Mouse (Mus musculus) stomach, postnatal 0 days (tissue): Measurements from ENCODE around the gene Wdr11.

Source experiments
- CTCF ChIP-seq: IDR thresholded peaks from 2 replicates; pipeline ENCODE4 v1.5.1; 2016; ENCODE audit warnings: antibody characterized with exemption, low read depth, mild to moderate bottlenecking, moderate library complexity
- EP300 ChIP-seq: optimal IDR thresholded peaks from 2 replicates; pipeline ENCODE3; 2016; ENCODE audit warnings: antibody characterized with exemption

DNA sequence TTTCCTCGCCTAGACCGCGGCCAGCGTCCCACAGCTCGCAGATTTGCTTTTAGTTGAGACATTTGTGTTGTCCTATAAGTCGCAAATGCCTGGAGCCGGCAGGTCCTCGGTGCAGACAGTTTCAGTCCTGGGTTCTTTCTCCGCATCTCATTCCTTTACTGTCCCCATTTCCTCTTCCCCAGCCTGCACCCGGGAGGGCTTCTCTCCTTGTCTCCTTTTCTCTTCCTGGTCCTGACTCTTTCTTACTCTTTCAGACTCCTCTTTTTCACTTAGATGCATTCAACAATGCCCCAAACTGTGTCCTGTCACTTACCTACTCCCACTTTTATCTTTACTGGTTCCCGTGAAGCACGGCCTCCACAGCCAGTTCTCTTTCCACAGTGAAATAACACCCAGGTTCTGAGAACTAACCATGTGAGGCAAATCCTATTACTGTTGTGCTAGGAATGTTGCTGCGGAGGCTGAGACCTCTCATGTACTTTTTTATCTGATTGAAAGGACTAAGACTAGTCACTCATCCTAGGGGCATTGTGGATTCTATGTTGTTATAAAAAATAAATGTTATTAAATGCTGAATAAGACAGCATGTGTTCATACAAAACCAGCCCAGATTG lies 576 bp downstream of the Wdr11 start:
- TF ChIP-seq CTCF (no peak), EP300 (no peak)
